Mouse (Mus musculus): Measurements from ENCODE around the gene Abi3.

GRCm38 (mm10) chr11:95829526-95830050, 12.7 kb downstream of the Abi3 start:
- no peak for TF ChIP-seq CTCF (IDR thresholded peaks at IDR 0.05; ENCODE audit: borderline replicate concordance, insufficient read depth, low read length)
- no peak for TF ChIP-seq POLR2A (IDR thresholded peaks at IDR 0.05; ENCODE audit: low read depth, low read length)
